Mouse (Mus musculus): ENCODE results near the gene Sec16a.

- no peak for TF ChIP-seq CTCF (IDR thresholded peaks at IDR 0.05; ENCODE audit: insufficient read depth, low read depth, low read length)
- no peak for TF ChIP-seq POLR2A (IDR thresholded peaks at IDR 0.05; ENCODE audit: insufficient read depth, low read depth, low read length)
These were observed 56.3 kb downstream of the Sec16a start for GRCm38 (mm10) chr2:26388682-26389153.
